Mouse (Mus musculus) brain, embryonic 18.5 days (tissue): ENCODE data around the gene Trmt61a.
A peak's percentile ranks its signal among the peaks of the same experiment; 100 is the strongest.

Experiments
- DNase-seq: peaks from one replicate; pipeline ENCODE4 v3.0.0-alpha.2; 2012; ENCODE audit warnings: low read depth, low spot score

The Trmt61a gene

GRCm38 (mm10) chr12:111731822-111732807, 54.2 kb downstream of the Trmt61a start:
- peak; percentile 76 for DNase-seq

DNA sequence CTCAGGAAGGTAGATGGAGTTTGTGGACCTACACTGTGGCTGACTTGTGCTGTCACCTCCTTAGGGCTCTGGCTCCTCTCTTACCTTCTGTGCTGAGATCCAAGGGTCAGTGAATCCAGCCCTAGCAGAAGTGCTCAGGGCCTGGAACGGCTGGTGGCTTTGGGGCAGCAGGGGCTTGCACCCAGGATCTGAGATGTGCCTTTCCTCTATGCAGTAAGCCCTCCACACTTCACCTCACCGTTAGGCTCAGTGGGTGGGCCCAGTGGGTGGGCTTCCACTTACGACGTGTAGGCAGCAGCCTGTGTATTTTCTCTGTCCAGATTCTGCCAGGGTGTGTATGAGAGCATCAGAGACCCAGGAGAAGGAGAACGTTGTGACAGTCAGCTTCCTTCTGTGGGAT, 55.0 kb downstream of the Trmt61a start:
- no peak for DNase-seq
